Mouse (Mus musculus): ENCODE data around the gene Gm5916. TPM values are rescaled to one million over a fixed set of nuclear protein-coding genes. Genes with fewer than 3 reads are reported as not detected.

The Gm5916 gene
- not detected in 2 replicates for polyA plus RNA-seq (2015; fragmentation: Nextera tagmentation; extraction: Ambion mirVana)

- H3K4me1 ChIP-seq (replicated peaks; ENCODE audit: control insufficient read depth, insufficient read depth, low read length) = no peaks in the 10 kb centered on the region
- no peaks in the 10 kb centered on the region for H3K27me3 ChIP-seq (ENCODE audit: control insufficient read depth, insufficient read depth, low read depth, low read length)
- H3K27ac ChIP-seq (ENCODE audit: low read length) = no peak within 1 kb of the TSS
- H3K4me2 ChIP-seq (ENCODE audit: low read depth, low read length) = no peak within 1 kb of the TSS
- H3K9ac ChIP-seq (ENCODE audit: low read length) = no peak within 1 kb of the TSS
- no peak for ATAC-seq (ENCODE audit: low read depth)
- no peaks in the 10 kb centered on the region for H3K9me3 ChIP-seq (ENCODE audit: control insufficient read depth, low read length)
- no peaks in the 10 kb centered on the region for H3K36me3 ChIP-seq (ENCODE audit: control insufficient read depth, insufficient read depth, low read length)
- 83% methylated on average over 1 of the region's 1 CpGs for WGBS
- H3K4me3 ChIP-seq (ENCODE audit: low read length) = no peak within 1 kb of the TSS
Observed at GRCm38 (mm10) chr9:36128679-36129078, at the start of gene Gm5916. Gm5916 (minus strand) TSS chr9:36128779.

Other genes with a start within 250 kb of the Gm5916 start
- gene 9230113P08Rik, start 220.4 kb downstream of the Gm5916 start, polyA plus RNA-seq (2015; fragmentation: Nextera tagmentation; extraction: Ambion mirVana) = not detected in 2 replicates

Data from lung, embryonic 16.5 days (tissue).